Mouse (Mus musculus): Measurements from ENCODE around the gene Arhgap24. TPM values are rescaled to one million over a fixed set of nuclear protein-coding genes. Genes with fewer than 3 reads are reported as not detected.

The Arhgap24 gene
- total RNA-seq, 2 experiments from 2014 or later = not detected

DNA sequence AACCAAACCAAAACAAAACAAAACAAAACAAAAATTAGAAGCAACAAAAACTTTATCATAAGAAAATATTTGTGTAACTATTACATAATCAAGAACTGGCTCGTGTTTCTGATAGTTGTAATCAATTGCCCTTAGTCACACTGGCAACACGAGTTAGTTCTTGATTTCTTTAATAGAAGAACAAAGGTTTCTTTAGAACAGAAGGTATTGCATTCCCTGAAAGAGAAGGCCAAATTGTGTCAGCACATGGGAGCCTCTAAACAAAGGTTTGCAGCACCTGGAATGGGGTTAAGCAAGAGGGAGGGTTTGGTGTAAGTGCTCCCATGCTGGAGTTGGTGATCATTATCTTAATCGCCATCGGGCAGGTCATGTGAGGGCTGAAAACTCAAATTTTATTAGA lies 82.8 kb downstream of the Arhgap24 start:
- ATAC-seq (replicated peaks; ENCODE audit: low FRiP score, low TSS enrichment, poor library complexity, severe bottlenecking) = no peak

DNA sequence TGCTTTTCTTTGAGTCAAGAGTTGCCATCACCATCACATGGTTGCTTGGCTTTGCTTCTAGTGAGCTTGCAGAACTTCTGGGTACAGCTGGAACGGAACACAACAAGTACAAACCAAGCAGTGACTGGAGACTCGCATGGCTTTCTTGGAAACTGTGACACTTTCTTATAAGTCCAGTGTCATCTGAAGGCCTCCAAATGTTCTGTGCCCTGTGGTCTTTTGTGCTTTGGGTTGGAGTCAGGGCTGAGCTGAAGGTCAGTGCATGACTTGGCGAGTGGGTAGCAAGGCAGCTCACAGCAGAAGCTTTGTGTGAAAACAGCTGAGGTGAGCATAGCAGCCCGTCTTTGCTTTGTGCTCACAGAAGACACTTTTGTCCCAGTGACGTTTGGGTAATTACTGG lies 87.6 kb downstream of the Arhgap24 start:
- no peak for ATAC-seq (replicated peaks; ENCODE audit: low FRiP score, low TSS enrichment, poor library complexity, severe bottlenecking)

DNA sequence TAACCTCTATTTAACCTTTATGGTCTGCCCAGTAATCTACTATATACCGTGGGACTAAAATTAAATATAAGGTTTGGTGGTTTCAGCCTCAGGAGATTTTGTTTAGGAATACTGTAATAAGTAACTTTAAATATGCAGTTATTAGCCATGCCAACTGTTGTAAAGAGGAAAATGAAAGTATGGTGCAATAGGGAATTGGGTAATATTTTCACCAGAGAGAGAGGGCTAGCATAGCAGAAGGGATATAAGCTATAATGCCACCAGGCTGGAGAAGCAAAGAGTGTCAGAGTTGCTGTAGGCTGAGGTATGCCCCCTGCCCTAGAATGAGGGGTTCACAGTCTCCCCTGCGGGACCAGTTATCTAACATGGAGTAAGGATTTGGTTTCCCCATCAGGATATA lies 90.3 kb downstream of the Arhgap24 start:
- no peak for ATAC-seq (replicated peaks; ENCODE audit: low FRiP score, low TSS enrichment, poor library complexity, severe bottlenecking)

DNA sequence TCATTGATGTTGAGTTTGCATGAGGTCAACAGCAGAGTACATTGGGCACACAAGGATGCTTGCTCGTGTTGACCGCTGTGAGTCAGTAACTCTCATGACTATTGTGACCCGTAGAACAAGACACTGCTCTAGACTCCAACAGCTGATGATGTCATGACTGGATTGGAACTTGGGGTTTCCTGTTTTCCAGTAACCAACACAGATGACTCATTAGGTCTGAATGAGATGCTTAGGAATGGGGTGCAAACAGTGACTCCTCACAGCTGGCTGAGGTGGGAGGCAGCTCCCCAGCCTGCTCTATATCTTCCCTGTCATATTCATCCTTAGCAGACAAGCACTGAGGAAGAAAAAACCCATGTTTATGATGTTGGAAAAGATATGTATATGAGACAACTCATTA lies 95.6 kb downstream of the Arhgap24 start:
- no peak for ATAC-seq (replicated peaks; ENCODE audit: low FRiP score, low TSS enrichment, poor library complexity, severe bottlenecking)

DNA sequence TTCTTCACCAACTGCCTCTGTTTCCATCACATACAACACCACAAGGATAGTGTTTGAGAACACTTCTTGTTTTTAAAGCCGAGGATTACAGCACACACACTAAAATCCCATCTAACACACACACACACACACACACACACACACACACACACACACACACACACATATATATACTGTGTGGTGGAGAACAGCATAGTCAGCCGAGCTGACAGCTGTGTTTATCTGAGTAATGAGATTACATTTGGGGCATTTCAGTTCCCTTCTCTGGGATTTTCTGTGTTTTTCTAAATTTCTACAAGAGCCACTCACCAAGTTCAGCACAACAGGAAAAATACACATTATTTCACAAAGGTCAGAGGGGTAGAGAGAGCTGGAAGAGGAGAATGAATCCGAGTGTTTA lies 96.5 kb downstream of the Arhgap24 start:
- ATAC-seq (replicated peaks; ENCODE audit: low FRiP score, low TSS enrichment, poor library complexity, severe bottlenecking) = no peak

DNA sequence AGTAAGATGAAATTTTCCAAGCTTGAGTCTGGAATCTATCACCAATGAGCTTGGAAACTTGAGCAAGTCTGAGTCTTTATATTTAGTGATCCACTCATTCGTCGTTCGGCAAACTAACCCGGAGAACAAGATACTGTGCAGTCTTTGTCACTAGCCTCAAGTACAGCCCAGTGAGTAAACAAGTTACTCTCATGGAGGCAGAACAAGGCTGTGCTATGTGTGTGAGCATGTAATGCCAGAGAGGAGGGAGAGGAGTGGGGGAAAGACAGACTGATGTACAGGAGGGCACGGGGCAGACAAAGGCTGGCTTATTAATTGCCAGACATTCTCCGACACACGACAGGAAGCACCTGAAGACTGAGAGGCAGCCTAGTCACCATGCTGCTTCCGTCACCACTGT lies 97.2 kb downstream of the Arhgap24 start:
- ATAC-seq (replicated peaks; ENCODE audit: low FRiP score, low TSS enrichment, poor library complexity, severe bottlenecking) = no peak

DNA sequence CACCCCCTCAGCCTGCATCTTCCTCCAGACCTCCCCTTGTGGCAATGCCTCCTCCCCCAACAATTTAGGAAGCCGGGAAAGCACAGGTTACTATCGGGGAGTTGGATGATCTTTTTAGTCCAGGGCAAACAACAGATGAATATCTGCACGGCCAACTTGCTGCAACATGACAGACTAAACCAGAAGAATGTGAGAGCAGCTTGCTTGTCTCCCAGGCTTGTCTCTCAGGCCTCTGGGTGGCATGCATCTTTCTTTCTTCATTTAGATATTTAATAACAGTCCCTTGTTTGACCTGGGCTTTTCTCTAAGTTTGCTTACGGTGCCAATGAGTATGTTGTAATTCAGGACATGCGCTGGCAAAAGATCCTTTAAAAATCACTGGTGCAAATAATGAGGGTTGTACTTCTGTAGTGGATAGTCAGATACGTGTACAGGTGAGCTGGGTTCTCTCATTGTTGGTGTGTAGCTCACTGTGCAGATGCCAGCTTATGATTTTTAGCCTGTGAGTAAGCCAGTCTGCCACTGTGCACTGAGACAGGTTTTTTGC lies 101.7 kb downstream of the Arhgap24 start:
- ATAC-seq (replicated peaks; ENCODE audit: low FRiP score, low TSS enrichment, poor library complexity, severe bottlenecking) = no peak

DNA sequence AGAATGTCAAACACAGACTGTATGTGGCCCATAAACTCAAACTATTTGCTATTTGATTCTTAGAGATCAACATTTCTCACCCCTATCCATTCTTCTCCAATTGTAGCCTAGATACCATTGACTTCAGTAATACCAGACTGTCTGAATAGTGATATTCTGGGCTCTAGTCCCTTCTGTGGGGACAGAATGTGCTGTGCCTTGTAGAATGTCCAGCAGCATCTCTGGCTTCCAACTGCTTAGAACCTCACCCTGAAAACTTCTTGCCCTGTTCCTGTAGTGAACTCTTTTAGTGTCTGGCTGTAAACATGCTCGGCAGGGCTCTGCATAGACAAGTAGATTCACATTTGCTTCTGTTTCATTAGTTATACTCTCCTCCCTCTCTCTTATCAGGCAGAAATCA lies 110.2 kb downstream of the Arhgap24 start:
- ATAC-seq (replicated peaks; ENCODE audit: low FRiP score, low TSS enrichment, poor library complexity, severe bottlenecking) = no peak

DNA sequence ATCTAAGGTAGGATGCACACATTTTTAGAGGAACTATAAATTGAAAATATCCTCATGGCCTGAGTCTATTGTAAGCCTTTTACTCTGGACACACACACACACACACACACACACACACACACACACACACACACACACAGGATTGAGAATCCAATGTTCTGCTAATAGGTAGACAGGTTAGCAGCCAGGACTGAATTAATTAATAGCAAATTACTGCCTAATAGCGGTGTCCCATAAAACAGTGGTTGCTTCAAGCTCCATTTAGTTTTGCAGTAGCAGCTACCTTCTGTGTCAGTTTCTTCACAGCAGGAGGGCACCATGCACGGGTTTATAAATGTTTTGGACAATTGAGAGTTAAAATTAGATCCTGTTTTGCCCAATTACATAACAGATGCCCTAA lies 111.9 kb downstream of the Arhgap24 start:
- ATAC-seq (replicated peaks; ENCODE audit: low FRiP score, low TSS enrichment, poor library complexity, severe bottlenecking) = no peak

DNA sequence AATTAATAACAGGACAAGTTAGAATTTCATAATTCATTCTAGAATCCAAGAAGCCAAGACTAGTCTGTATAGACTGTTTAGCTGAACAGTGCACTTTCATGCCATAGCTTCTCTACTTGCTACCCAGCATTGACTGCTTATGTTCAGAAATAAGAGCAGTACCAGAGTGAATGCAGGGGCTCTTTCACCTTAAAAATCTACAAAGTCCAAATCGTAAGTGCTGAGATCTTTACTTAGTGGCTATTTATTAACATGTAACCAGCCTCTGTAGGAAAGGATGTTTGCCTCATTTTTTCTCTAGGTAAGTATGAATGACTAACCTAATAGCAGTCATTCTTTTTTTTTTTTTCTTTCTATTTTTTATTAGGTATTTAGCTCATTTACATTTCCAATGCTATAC lies 117.9 kb downstream of the Arhgap24 start:
- no peak for ATAC-seq (replicated peaks; ENCODE audit: low FRiP score, low TSS enrichment, poor library complexity, severe bottlenecking)

DNA sequence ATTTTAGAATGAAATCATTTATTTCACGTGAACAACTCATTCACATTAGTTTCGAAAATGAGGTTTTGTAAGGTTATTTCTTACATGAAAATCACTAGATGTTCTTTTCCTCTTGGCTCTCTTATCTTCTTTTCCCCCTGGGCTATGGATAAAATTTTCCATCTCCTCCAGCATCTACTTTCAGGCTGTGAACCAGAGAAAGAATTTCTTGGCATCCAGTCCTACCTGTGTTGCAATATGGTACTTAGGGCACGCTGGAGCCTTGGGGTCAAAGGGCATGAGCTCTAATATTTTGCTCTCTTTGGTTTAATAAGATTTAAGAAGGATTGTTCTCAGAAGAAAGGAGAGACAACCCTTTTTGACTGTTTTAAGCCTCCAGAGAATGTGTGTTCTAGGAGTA lies 132.4 kb downstream of the Arhgap24 start:
- ATAC-seq (replicated peaks; ENCODE audit: low FRiP score, low TSS enrichment, poor library complexity, severe bottlenecking) = no peak

DNA sequence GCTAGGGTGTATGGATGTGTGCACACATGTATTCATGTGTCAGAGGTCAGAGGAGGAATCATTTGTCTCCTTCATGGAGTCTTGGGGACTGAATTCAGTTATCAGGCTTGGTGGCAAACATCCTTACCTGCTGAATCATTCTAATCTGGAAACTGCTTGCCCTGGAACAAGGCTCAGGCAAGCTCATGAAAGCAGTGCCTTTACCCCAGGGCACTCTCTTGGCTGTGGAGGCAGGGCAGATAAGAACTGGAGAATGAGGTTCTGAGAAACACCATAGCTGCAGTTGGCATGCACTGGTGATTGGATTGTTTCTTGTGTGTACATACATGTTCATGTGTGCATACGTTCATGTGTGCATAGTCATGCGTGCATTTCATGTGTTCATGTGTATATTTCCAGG lies 132.9 kb downstream of the Arhgap24 start:
- ATAC-seq (replicated peaks; ENCODE audit: low FRiP score, low TSS enrichment, poor library complexity, severe bottlenecking) = no peak

DNA sequence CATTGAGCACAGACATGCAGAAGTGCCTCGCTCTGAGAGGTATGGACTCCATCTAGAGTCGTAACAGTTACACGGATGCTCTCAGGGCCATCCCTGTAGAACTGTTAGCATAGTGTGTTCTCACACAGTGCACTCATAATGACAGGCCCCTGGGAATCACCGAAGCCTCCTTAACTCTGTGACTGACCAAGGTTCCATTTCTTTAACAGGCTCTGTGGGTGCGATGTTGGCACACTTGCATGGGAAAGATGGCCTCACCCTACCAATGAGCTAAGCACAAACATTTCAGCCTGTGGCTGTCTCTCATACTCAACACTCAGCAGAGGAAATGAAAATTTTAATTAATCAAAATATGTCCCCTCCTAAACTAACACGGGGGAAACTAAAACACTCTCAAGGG lies 134.1 kb downstream of the Arhgap24 start:
- no peak for ATAC-seq (replicated peaks; ENCODE audit: low FRiP score, low TSS enrichment, poor library complexity, severe bottlenecking)

DNA sequence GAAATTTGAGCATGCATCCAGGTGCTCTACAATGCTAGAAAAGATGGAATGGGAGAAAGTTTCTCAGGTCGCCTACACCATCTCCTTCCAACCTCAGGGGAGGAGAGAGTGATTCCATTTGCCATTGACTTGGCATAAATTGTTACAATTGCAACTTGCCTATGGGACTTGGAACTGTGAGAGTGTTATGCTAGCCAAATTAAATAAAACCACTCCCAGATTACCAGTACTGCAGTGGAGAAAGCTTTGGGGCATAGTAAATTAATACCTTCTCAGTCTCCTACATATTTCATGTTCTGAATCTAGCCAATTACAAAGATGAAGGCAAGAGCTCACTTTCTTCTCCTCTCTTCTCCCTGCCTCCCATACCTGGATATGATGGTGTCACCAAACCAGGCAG lies 139.8 kb downstream of the Arhgap24 start:
- ATAC-seq (replicated peaks; ENCODE audit: low FRiP score, low TSS enrichment, poor library complexity, severe bottlenecking) = no peak

DNA sequence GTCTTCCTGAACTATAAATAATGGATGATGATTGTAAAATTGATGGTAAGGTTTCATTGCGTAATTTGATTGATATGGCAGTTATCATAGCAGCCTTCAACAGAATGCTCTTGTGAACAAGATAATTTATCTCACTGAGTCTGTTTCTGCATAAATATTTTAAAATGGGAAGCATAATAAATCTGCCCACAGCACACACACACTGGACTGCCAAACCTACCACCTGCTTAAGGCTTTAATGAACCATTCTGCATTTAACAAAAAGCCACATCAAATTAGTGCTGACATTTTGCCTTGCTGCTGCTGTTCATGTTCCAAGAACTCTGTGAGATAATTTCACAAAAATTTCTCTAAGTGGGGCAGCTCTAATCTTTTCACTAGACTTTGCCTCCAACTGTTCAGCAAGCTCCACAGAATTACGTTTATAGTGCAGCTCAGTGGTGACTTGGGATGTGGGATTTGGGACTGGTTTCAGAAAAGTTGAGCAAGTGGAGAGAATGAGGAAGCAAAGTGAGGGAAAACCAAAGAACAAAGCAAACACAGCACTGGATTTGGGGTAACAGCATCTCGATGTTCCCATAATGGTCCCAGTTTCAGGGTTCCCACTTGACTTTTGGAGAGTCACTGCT lies 142.7 kb downstream of the Arhgap24 start:
- no peak for ATAC-seq (replicated peaks; ENCODE audit: low FRiP score, low TSS enrichment, poor library complexity, severe bottlenecking)

DNA sequence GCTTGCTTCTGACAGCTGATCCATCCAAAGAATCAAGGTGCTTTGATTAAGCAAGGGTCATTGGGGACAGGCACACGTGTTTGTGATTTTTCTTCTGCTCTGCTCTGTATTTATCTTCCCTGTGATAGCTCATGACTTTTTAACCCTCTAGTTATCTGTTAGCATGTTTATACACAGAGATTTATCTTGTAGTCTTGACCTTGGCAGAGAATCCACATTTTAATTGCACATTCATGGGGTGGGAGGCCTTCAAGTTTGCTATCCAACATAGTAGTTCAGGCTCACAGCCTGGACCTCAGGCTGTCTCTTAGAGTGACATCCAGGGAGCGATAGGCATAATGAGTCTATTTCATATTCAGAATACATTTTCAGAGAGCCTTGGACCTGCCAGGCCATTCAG lies 145.5 kb downstream of the Arhgap24 start:
- ATAC-seq (replicated peaks; ENCODE audit: low FRiP score, low TSS enrichment, poor library complexity, severe bottlenecking) = no peak

DNA sequence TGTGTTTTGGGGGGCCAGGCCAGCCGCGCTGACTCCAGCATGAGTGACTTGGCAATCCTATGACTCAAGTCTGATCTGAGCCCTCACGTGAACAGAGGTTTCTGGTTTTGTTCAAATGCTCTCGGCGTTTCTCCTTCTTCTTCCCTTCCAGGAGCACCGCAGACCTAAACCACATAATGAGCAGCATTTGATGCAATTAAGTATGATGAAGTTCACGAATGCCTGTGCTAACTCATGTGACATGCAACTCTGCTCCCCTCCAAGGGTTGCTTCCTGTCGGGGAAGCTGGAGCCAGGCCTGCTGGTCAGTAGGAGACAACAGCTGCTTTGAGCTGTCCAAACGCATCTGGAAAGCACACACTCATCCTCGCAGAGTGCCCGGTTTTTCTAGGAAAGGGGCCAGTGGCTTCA lies 148.2 kb downstream of the Arhgap24 start:
- no peak for ATAC-seq (replicated peaks; ENCODE audit: low FRiP score, low TSS enrichment, poor library complexity, severe bottlenecking)

DNA sequence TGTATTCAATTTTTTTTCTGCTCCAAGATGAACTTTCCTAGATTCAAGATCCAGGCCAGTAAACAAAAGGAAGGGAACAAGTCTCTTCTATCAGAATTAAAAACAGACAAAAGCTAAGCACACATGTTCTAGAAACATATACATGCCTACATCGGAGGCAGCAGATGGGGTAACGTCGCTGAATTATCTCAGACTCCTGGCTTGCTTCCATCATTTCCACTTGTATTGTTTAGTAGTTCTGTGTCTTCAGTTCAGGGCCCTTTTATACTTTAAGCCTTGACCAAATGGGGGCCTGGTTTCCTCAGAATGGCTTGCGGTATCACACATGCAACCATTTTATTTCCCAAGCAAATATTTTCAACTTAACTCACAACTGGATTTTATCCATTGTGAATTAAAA lies 154.4 kb downstream of the Arhgap24 start:
- ATAC-seq (replicated peaks; ENCODE audit: low FRiP score, low TSS enrichment, poor library complexity, severe bottlenecking) = no peak

DNA sequence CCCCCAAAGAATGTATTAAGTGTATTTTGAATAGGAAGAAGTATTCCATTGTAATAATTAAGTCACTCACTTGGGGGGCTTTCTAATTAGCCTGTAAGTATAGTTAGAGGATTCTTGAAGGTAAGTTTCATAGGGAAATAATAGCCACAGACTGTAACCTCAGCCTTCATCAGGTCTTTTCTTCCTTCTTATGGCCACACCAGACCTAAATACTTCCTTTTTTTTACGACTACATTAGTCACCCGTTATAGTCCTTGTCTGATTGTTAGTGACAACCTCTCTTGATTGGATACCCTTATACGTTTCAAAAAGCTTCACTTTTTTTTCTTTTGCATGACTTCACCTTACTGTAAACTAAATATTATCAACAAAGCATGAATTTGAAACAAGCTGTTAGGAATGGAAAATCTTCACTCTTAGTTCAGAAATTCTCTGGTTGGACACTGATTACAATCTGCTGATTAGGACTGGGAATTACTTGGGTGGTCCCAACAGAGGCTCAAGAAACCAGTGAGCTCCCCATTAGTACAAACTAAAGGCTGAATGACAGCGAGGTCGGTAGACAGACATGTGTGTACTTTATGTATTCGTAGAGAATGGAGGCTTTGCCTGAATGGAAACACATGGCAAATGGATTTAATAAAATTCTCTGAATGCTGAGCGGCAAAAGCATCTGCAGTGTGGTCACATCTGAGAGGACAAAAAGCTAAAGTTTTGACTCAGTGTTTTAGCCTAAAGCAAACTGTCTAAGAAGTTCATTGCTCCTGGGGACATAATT lies 158.8 kb downstream of the Arhgap24 start:
- ATAC-seq (replicated peaks; ENCODE audit: low FRiP score, low TSS enrichment, poor library complexity, severe bottlenecking) = no peak

DNA sequence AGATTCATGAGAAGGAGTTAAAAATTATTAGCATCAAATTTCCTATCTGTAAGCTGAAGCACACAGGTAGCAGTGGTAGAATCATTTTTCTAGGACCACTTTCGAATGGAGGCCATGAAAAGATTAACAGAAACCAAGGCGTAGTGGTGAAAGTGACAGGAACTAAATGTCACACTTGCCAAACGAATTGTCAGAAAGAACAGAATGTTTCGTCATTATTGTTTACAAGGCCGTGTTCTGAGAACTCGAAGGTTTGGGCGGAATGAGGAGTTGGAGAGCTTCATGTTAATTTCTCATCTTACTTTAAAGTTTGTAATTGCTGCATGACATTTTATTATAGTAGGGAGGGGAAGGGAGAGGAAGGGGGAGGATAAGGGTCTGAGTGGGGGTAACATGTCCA lies 162.2 kb downstream of the Arhgap24 start:
- ATAC-seq (replicated peaks; ENCODE audit: low FRiP score, low TSS enrichment, poor library complexity, severe bottlenecking) = no peak

DNA sequence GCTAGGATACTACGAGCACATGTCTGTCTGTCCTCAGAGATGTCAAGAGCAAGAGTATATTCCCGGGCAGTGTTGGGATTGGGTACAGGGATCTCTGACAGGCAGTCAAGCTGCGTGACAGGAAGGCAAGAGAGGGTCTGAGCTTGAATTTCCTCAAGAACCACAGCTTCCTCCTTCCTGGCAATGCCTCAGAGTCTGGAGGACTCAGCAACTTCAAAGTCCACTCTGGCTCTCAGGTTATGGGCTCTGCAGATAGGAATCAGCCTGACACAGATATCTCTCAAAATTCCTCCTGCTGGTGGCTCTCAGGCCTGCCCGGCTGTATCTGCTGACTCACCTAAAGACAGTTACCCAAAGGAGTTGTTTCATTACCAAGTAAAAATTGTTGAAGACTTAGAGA lies 162.6 kb downstream of the Arhgap24 start:
- no peak for ATAC-seq (replicated peaks; ENCODE audit: low FRiP score, low TSS enrichment, poor library complexity, severe bottlenecking)
